Mouse (Mus musculus) heart, embryonic 15.5 days (tissue): ENCODE data around the gene 4931422A03Rik. TPM values are rescaled to one million over a fixed set of nuclear protein-coding genes. Genes with fewer than 3 reads are reported as not detected.

Experiments used
- polyA plus RNA-seq: library from polyadenylated mRNA; unstranded; fragments of >200 nt; fragmentation: Nextera tagmentation; extraction: Ambion mirVana; gene quantifications from 2 replicates; pipeline ENCODE4 v1.2.1, GENCODE M21; 2015

The 4931422A03Rik gene
- polyA plus RNA-seq, 1 experiment from 2014 or later = 1.8 TPM

Other genes starting within 250 kb of the 4931422A03Rik start
- gene Caprin1, start 230.7 kb downstream of the 4931422A03Rik start, polyA plus RNA-seq = 172 and 198 TPM in 2 replicates
- 19.1 and 23.1 TPM in 2 replicates for gene Lmo2, start 70.4 kb downstream of the 4931422A03Rik start, polyA plus RNA-seq
- gene Fbxo3, start 640 bp downstream of the 4931422A03Rik start, polyA plus RNA-seq = 41.8 and 44.8 TPM in 2 replicates
- 0.10 TPM in 1 of 2 replicates, not detected in the other for gene Gm10912, start 37.5 kb upstream of the 4931422A03Rik start, polyA plus RNA-seq
- gene Gm10799, start 40.2 kb upstream of the 4931422A03Rik start, polyA plus RNA-seq = not detected in 2 replicates
- 4.1 and 6.2 TPM in 2 replicates for gene Cd59b, start 41.5 kb upstream of the 4931422A03Rik start, polyA plus RNA-seq
- 53.9 and 55.8 TPM in 2 replicates for gene Cd59a, start 67.4 kb upstream of the 4931422A03Rik start, polyA plus RNA-seq
- 0.29 and 0.37 TPM in 2 replicates for gene A930018P22Rik, start 94.4 kb upstream of the 4931422A03Rik start, polyA plus RNA-seq